In the genomic region with DNA sequence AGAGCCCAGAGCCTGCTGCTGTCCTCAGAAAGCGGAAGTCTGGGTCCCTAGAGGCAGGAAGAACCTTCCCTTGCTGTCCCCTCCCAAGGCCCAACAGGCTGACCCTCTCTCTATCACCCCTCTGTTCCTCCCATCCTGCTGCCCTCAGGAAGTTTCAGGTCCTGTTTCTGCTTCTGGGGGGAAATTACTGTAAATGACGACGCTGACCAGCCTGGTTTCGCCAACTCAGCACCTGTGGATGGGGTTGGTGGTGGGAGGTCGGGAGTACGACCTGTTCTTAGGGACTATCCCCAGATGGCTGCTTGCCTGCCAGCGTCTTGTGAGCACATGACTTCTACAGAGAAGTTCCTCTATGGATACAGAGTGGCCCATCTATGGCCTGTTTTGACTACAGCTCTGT, we compare ENCODE assay signal across 9 mouse cellular contexts. TPM values are rescaled to one million over a fixed set of nuclear protein-coding genes. Genes with fewer than 3 reads are reported as not detected.
DNase-seq lines count a peak whose midpoint lies in the region; ATAC-seq lines count a peak whose summit lies in the region.
"Had no signal": no experiment of that assay in that cellular context is flagged by ENCODE, and none has a peak within 500 bp of the region (broad histone marks: within the 10 kb centered on the region; RNA-seq: fewer than 3 reads in every experiment).

A gene (minus strand): TSS at position 87 of the 400 bp plus-strand sequence.

- no peaks in the 10 kb centered on the region for H3K27me3 ChIP-seq in neural tube, embryonic 11.5 days (ENCODE audit: control insufficient read depth, insufficient read depth, low read length)
- H3K27me3 ChIP-seq in neural tube, embryonic 12.5 days (replicated peaks) = peaks cover 4% of the 10 kb centered on the region; the same call in 1 of the 2 replicates

- WGBS in neural tube, embryonic 11.5 days = 75% methylated on average over 7 of the region's 7 CpGs
- 74% methylated on average over 7 of the region's 7 CpGs for WGBS in neural tube, embryonic 12.5 days

- no peaks in the 10 kb centered on the region for H3K4me1 ChIP-seq in neural tube, embryonic 11.5 days (ENCODE audit: control insufficient read depth, insufficient read depth, low read length)
- H3K4me1 ChIP-seq in neural tube, embryonic 12.5 days = no peaks in the 10 kb centered on the region

- DNase-seq in neural tube, embryonic 11.5 days (ENCODE audit: low spot score) = no peak
- no peak for DNase-seq in neural tube, embryonic 10.5 days (ENCODE audit: extremely low spot score, low spot score)
- peak in 1 of 2 experiments; percentile 32 for DNase-seq in heart, postnatal 14 days
- peak in 1 of 2 experiments; percentile 39 for DNase-seq in left cerebral cortex, postnatal 25 days (ENCODE audit: low spot score in 2 of 2)
- DNase-seq in cerebellum, adult 8-10 months = no peak
- no peak for DNase-seq in thymus, postnatal 14 days

- H3K27ac ChIP-seq in neural tube, embryonic 11.5 days (ENCODE audit: low read depth, low read length) = no peak within 1 kb of the TSS
- H3K27ac ChIP-seq in neural tube, embryonic 12.5 days = no peak within 1 kb of the TSS

- H3K9me3 ChIP-seq in neural tube, embryonic 11.5 days (ENCODE audit: control insufficient read depth, low read length) = no peaks in the 10 kb centered on the region
- no peaks in the 10 kb centered on the region for H3K9me3 ChIP-seq in neural tube, embryonic 12.5 days

- intact Hi-C loops in heart, postnatal 14 days (cut with DNase I) = no loop called here
- intact Hi-C loops in left cerebral cortex, postnatal 25 days (cut with DNase I) = no loop called here

- H3K9ac ChIP-seq in neural tube, embryonic 11.5 days (ENCODE audit: low read length) = no peak within 1 kb of the TSS
- no peak within 1 kb of the TSS for H3K9ac ChIP-seq in neural tube, embryonic 12.5 days

- no peak within 1 kb of the TSS for H3K4me3 ChIP-seq in neural tube, embryonic 11.5 days (ENCODE audit: low read depth, low read length)
- H3K4me3 ChIP-seq in neural tube, embryonic 12.5 days = no peak within 1 kb of the TSS

- H3K36me3 ChIP-seq in neural tube, embryonic 11.5 days (ENCODE audit: control insufficient read depth, insufficient read depth, low read length) = no peaks in the 10 kb centered on the region
- no peaks in the 10 kb centered on the region for H3K36me3 ChIP-seq in neural tube, embryonic 12.5 days

- no peak for ATAC-seq in neural tube, embryonic 11.5 days (ENCODE audit: insufficient read depth, low FRiP score, low TSS enrichment)
- no peak for ATAC-seq in erythroid progenitor cell, adult 5-6 weeks (replicated peaks; ENCODE audit: low FRiP score, poor library complexity, severe bottlenecking)
- ATAC-seq in neural tube, embryonic 12.5 days (ENCODE audit: low FRiP score, low read depth) = no peak

- no peak within 1 kb of the TSS for H3K4me2 ChIP-seq in neural tube, embryonic 11.5 days (ENCODE audit: low read depth)
- no peak within 1 kb of the TSS for H3K4me2 ChIP-seq in neural tube, embryonic 12.5 days (replicated peaks)

RNA-seq across cellular contexts. Expression of the gene that starts here (rescaled TPM):
- polyA plus RNA-seq in neural tube, embryonic 11.5 days (2014; fragmentation: Nextera tagmentation; extraction: Ambion mirVana) = 24.2 and 27.3 TPM in 2 replicates
- 156 and 168 TPM in 2 replicates for total RNA-seq in erythroid progenitor cell, adult 5-6 weeks (2015; ENCODE audit: low replicate concordance)
- 46.1 and 49.5 TPM in 2 replicates for total RNA-seq in erythroid progenitor cell, adult 5-6 weeks (2017; ENCODE audit: low replicate concordance)
- 10 to 100 TPM; 41.6 to 44.7 TPM for total RNA-seq in heart, postnatal 14 days (2021)
- 10 to 100 TPM; 56.6 to 61.3 TPM for total RNA-seq in left cerebral cortex, postnatal 25 days (2021)
- 32.6 and 34.9 TPM in 2 replicates for polyA plus RNA-seq in neural tube, embryonic 12.5 days (2016; fragmentation: Nextera tagmentation; extraction: Ambion mirVana)
- total RNA-seq: neutrophil, adult 5-6 weeks had no signal
